Mouse (Mus musculus) forebrain, embryonic 13.5 days (tissue): ENCODE results near the gene Shroom3. TPM values are rescaled to one million over a fixed set of nuclear protein-coding genes. Genes with fewer than 3 reads are reported as not detected.
A peak's percentile ranks its signal among the peaks of the same experiment; 100 is the strongest.

ENCODE experiments used
- ATAC-seq: fragments of 200-750 bp; cut with Nextera tagmentation; 2 replicates; pipeline ENCODE4 v1.8.0; 2017
- H3K27ac ChIP-seq: fragments of 300-500 bp; sonication (generic); 2 replicates; pipeline ENCODE4 v1.5.1; 2015; ENCODE audit warnings: inconsistent platforms, mild to moderate bottlenecking, moderate library complexity
- H3K27me3 ChIP-seq: fragments of 300-500 bp; sonication (generic); 2 replicates; pipeline ENCODE4 v1.6.1; 2015; ENCODE audit warnings: mild to moderate bottlenecking, inconsistent platforms
- H3K36me3 ChIP-seq: fragments of 300-500 bp; sonication (generic); 2 replicates; pipeline ENCODE4 v1.6.1; 2015; ENCODE audit warnings: mild to moderate bottlenecking, inconsistent platforms; ENCODE audit not compliant: poor library complexity, severe bottlenecking
- H3K4me1 ChIP-seq: fragments of 300-500 bp; sonication (generic); 2 replicates; pipeline ENCODE4 v1.6.1; 2015; ENCODE audit warnings: inconsistent platforms
- H3K4me2 ChIP-seq: fragments of 300-500 bp; sonication (generic); 2 replicates; pipeline ENCODE4 v1.6.1; 2015; ENCODE audit warnings: inconsistent platforms, mild to moderate bottlenecking, moderate library complexity
- H3K4me3 ChIP-seq: fragments of 300-500 bp; sonication (generic); 2 replicates; pipeline ENCODE4 v1.5.1; 2015; ENCODE audit warnings: mild to moderate bottlenecking, inconsistent platforms
- H3K9ac ChIP-seq: fragments of 300-500 bp; sonication (generic); 2 replicates; pipeline ENCODE4 v1.6.1; 2015; ENCODE audit warnings: mild to moderate bottlenecking, inconsistent platforms
- H3K9me3 ChIP-seq: fragments of 300-500 bp; sonication (generic); replicated peaks from 2 replicates; pipeline ENCODE4 v1.6.1; 2016; ENCODE audit warnings: inconsistent platforms
- WGBS: fragments of 180-500 bp; shearing (Covaris S2); methylation state at CpG from one replicate; pipeline ENCODE4 v1.1.7; 2015; 5-methylcytosine and 5-hydroxymethylcytosine counted together
- polyA plus RNA-seq: library from polyadenylated mRNA; unstranded; fragments of >200 nt; fragmentation: Nextera tagmentation; extraction: Ambion mirVana; gene quantifications from 2 replicates; pipeline ENCODE4 v1.2.1, GENCODE M21; 2015

The Shroom3 gene
- polyA plus RNA-seq, 1 experiment from 2014 or later: 3.7 TPM

DNA sequence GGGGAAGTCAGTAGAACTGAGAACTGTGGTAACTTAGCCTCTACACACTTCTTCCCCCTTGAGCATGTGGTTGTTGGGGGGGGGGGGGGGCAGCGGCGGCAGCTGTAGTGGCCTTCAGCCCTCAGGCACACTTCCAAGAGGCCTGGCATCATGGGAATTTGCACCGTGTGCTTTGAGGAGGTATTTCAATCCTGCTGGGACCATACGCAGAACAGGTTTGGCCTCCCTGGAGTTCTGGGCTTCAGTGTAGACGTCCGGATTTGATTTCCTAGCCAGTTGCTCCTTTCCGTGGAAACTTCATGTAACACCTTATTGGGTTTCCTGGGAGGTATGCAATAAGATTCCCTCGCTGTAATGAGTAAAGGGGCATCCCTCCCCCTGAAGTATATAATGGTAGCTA is 105.8 kb downstream of the Shroom3 start:
- Histone ChIP-seq H3K27ac (no peak overlapping the region), H3K9me3 (no peaks in the 10 kb centered on the region), H3K4me3 (no peak overlapping the region), H3K27me3 (no peaks in the 10 kb centered on the region), H3K4me1 (0 out of 2 replicates have a peak, but pooled peaks cover 6% of the 10 kb centered on the region), H3K4me2 (no peak overlapping the region), H3K9ac (no peak overlapping the region), H3K36me3 (no peaks in the 10 kb centered on the region)
- 65% methylated on average over 8 of the region's 8 CpGs for WGBS
- no peak for ATAC-seq

- ATAC-seq: no peak
- H3K4me3 ChIP-seq: no peak overlapping the region
- no peak overlapping the region for H3K9ac ChIP-seq
- no peak overlapping the region for H3K4me2 ChIP-seq
- H3K27ac ChIP-seq: no peak overlapping the region
- 0 out of 2 replicates have a peak, but pooled peaks cover 5% of the 10 kb centered on the region for H3K36me3 ChIP-seq
- no peaks in the 10 kb centered on the region for H3K27me3 ChIP-seq
- peaks cover 9% of the 10 kb centered on the region for H3K4me1 ChIP-seq
- peaks cover 7% of the 10 kb centered on the region; the same call in 1 of the 2 replicates for H3K9me3 ChIP-seq
- WGBS: 25% methylated on average over 11 of the region's 11 CpGs
Observed at GRCm38 (mm10) chr5:92796089-92796990, 113.1 kb downstream of the Shroom3 start.

GRCm38 (mm10) chr5:92797981-92798380 is 114.7 kb downstream of the Shroom3 start:
- H3K9me3 ChIP-seq: peaks cover 7% of the 10 kb centered on the region; the same call in 1 of the 2 replicates
- no peak for ATAC-seq
- H3K27me3 ChIP-seq: no peaks in the 10 kb centered on the region
- no peak overlapping the region for H3K9ac ChIP-seq
- peaks cover 9% of the 10 kb centered on the region for H3K4me1 ChIP-seq
- no peak overlapping the region for H3K4me2 ChIP-seq
- no peak overlapping the region for H3K4me3 ChIP-seq
- WGBS: 82% methylated on average over 3 of the region's 3 CpGs
- 0 out of 2 replicates have a peak, but pooled peaks cover 5% of the 10 kb centered on the region for H3K36me3 ChIP-seq
- no peak overlapping the region for H3K27ac ChIP-seq

DNA sequence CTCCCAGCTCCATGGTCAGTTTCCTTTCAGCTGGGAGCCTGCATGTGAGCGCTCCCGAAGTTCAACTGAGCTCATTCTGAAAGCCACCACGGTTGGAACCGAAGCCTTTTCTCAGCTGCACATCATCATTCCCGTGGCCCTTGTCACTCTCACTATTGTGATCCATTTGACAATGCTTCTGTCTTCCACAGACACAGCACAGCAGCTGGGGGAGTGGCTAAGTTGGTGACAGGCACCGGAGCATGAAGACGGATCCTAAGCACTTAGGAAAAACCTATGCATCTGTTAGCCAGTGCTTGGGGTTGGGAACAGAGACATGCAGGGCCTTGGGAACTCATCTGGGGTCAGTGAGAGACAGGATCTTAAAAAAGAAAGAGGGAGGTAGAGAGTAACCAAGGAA is 121.1 kb downstream of the Shroom3 start:
- Histone ChIP-seq H3K4me2 (no peak overlapping the region), H3K27ac (no peak overlapping the region), H3K9me3 (no peaks in the 10 kb centered on the region), H3K4me1 (peaks cover 21% of the 10 kb centered on the region), H3K27me3 (no peaks in the 10 kb centered on the region), H3K9ac (no peak overlapping the region), H3K4me3 (no peak overlapping the region), H3K36me3 (no peaks in the 10 kb centered on the region)
- no peak for ATAC-seq
- 24% methylated on average over 7 of the region's 7 CpGs for WGBS

- Histone ChIP-seq H3K27me3 (no peaks in the 10 kb centered on the region), H3K9ac (peak overlapping the region; percentile 37), H3K9me3 (no peaks in the 10 kb centered on the region), H3K36me3 (no peaks in the 10 kb centered on the region), H3K27ac (0 out of 2 replicates have a peak overlapping the region, but pooled peaks have one; percentile 22), H3K4me3 (peak overlapping the region; percentile 29), H3K4me1 (peaks cover 60% of the 10 kb centered on the region), H3K4me2 (peak overlapping the region; percentile 55)
- WGBS: 3% methylated on average over 28 of the region's 28 CpGs
- peak; percentile 52; the same call in 1 of the 2 replicates for ATAC-seq
Observed at GRCm38 (mm10) chr5:92808503-92809415, 125.5 kb downstream of the Shroom3 start.

GRCm38 (mm10) chr5:92809416-92809750 is 126.1 kb downstream of the Shroom3 start:
- no peak overlapping the region for H3K27ac ChIP-seq
- ATAC-seq: no peak

GRCm38 (mm10) chr5:92810922-92811533 is 127.8 kb downstream of the Shroom3 start:
- no peak overlapping the region for H3K9ac ChIP-seq
- peak overlapping the region; percentile 31 for H3K4me2 ChIP-seq
- 5% methylated on average over 9 of the region's 9 CpGs for WGBS
- no peak overlapping the region for H3K4me3 ChIP-seq
- no peaks in the 10 kb centered on the region for H3K27me3 ChIP-seq
- 0 out of 2 replicates have a peak overlapping the region, but pooled peaks have one; percentile 0 for H3K27ac ChIP-seq
- H3K9me3 ChIP-seq: no peaks in the 10 kb centered on the region
- ATAC-seq: peak; percentile 78
- H3K36me3 ChIP-seq: no peaks in the 10 kb centered on the region
- peaks cover 57% of the 10 kb centered on the region for H3K4me1 ChIP-seq

More at GRCm38 (mm10) chr5:92809416-92809750, 126.1 kb downstream of the Shroom3 start:
- Histone ChIP-seq H3K27me3 (no peaks in the 10 kb centered on the region), H3K4me3 (peak overlapping the region; percentile 29), H3K4me2 (peak overlapping the region; percentile 55), H3K36me3 (no peaks in the 10 kb centered on the region), H3K9me3 (no peaks in the 10 kb centered on the region), H3K9ac (peak overlapping the region; percentile 37), H3K4me1 (peaks cover 58% of the 10 kb centered on the region)
- 16% methylated on average over 13 of the region's 13 CpGs for WGBS

DNA sequence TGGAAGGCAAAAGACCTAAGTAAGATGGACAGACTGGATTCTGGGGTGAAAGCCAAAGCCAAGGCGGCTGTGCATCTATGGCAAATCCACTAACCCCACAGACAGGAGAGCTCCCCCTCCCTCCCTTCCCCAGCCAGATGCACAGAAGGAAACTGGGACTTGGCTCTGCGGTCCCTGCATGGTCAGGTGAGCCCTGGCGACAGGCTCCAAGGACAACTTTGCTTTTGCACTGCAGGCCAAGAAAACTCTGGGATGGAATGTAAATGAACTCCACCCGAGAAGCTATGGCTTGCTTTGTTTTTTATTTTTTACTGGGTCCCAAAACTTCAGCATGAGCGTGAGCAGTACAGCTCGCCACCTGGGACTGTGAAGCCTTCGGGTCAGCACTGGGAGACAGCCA is 128.5 kb downstream of the Shroom3 start:
- Histone ChIP-seq H3K4me3 (no peak overlapping the region), H3K4me2 (0 out of 2 replicates have a peak overlapping the region, but pooled peaks have one; percentile 2), H3K27ac (peak overlapping the region; percentile 31; the same call in 1 of the 2 replicates), H3K9ac (no peak overlapping the region), H3K9me3 (no peaks in the 10 kb centered on the region), H3K4me1 (peaks cover 57% of the 10 kb centered on the region), H3K36me3 (no peaks in the 10 kb centered on the region), H3K27me3 (no peaks in the 10 kb centered on the region)
- ATAC-seq: no peak
- 20% methylated on average over 7 of the region's 7 CpGs for WGBS

DNA sequence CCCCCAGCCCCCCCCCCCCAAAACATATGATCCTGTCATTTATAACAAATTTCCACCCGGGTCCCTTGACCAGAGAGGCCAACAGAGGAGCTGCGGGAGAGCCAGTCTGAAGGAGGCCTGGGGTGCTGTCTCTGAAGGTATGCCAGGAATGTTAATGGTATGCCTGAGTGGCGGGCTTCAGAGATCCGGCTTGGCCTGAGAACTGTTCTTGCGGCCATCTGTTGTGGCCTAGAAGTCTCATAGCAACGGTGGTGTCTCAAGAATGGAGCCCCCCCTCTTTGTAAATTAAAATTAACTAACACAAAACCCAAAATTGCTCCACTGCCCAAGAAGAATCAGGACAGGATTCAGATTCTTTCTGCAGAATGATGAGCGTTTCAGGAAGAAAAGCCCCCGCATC is 129.7 kb downstream of the Shroom3 start:
- no peaks in the 10 kb centered on the region for H3K36me3 ChIP-seq
- H3K27me3 ChIP-seq: no peaks in the 10 kb centered on the region
- peaks cover 57% of the 10 kb centered on the region for H3K4me1 ChIP-seq
- no peak overlapping the region for H3K27ac ChIP-seq
- H3K9me3 ChIP-seq: no peaks in the 10 kb centered on the region
- WGBS: 2% methylated on average over 8 of the region's 8 CpGs
- H3K4me3 ChIP-seq: no peak overlapping the region
- no peak overlapping the region for H3K4me2 ChIP-seq
- peak; percentile 73 for ATAC-seq
- no peak overlapping the region for H3K9ac ChIP-seq

DNA sequence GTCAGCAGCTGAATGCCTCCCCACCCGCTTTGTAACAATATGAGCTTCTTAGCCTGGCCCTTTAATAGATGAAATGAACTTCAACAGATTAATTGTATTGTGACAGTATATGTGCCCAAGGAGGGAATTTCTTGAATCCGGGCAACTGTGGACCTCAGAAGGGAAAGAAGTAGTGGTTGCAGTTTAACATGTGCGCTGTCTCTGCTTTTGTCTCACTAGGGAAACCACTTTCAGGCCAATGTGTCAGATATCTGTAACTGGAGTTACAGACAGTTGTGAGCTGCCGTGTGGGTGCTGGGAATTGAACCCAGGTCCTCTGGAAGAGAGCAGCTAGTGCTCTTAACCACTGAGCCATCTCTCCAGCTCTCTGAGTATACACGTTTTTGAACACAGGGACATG is 130.3 kb downstream of the Shroom3 start:
- Histone ChIP-seq H3K9me3 (no peaks in the 10 kb centered on the region), H3K9ac (no peak overlapping the region), H3K4me2 (no peak overlapping the region), H3K36me3 (no peaks in the 10 kb centered on the region), H3K4me3 (no peak overlapping the region), H3K27me3 (no peaks in the 10 kb centered on the region), H3K27ac (peak overlapping the region; percentile 22), H3K4me1 (peaks cover 51% of the 10 kb centered on the region)
- WGBS: 50% methylated on average over 5 of the region's 5 CpGs
- no peak for ATAC-seq

- Histone ChIP-seq H3K27ac (no peak overlapping the region), H3K4me1 (peaks cover 40% of the 10 kb centered on the region), H3K27me3 (no peaks in the 10 kb centered on the region), H3K4me3 (no peak overlapping the region), H3K4me2 (no peak overlapping the region), H3K9ac (no peak overlapping the region), H3K9me3 (no peaks in the 10 kb centered on the region), H3K36me3 (no peaks in the 10 kb centered on the region)
- ATAC-seq: no peak
- 93% methylated on average over 3 of the region's 3 CpGs for WGBS
Observed at GRCm38 (mm10) chr5:92814621-92815020, 131.4 kb downstream of the Shroom3 start.
